Mouse (Mus musculus) adipose tissue, adult 10 weeks (tissue): ENCODE measurements around the gene Anxa11. TPM values are rescaled to one million over a fixed set of nuclear protein-coding genes. Genes with fewer than 3 reads are reported as not detected.

Source experiments
- polyA plus RNA-seq: library from polyadenylated mRNA; stranded (reverse); fragments of 350-450 nt; fragmentation: Illumina TruSeq; extraction: RNeasy Lipid Tissue Mini Kit (QIAGEN cat#74804); gene quantifications from one replicate; pipeline ENCODE4 v1.2.3, GENCODE M21; 2014; ENCODE audit warnings: low read depth, low replicate concordance

Anxa11 gene
- polyA plus RNA-seq = 48.4 TPM

GRCm38 (mm10) chr14:25841991-25842687, at the start of gene Anxa11:
Gene Anxa11, plus strand, starts transcription at chr14:25842156.

GRCm38 (mm10) chr14:25903000-25903399, 61.0 kb downstream of the Anxa11 start, which contains the start of gene Plac9a:
Gene Plac9a, minus strand, starts transcription at chr14:25903100.

GRCm38 (mm10) chr14:25927562-25927881, 85.6 kb downstream of the Anxa11 start, which contains the start of gene Tmem254a:
Gene Tmem254a, minus strand, starts transcription at chr14:25927672.

Other genes with a start within 250 kb of the Anxa11 start
- 16.3 TPM for gene Ppif, start 148.0 kb upstream of the Anxa11 start, polyA plus RNA-seq
- 36.5 TPM for gene Zcchc24, start 73.1 kb upstream of the Anxa11 start, polyA plus RNA-seq
- 24.9 TPM for gene Plac9a, start 60.9 kb downstream of the Anxa11 start, polyA plus RNA-seq
- 16.4 TPM for gene Tmem254a, start 85.5 kb downstream of the Anxa11 start, polyA plus RNA-seq
- 0.45 TPM for gene Cphx1, start 96.1 kb downstream of the Anxa11 start, polyA plus RNA-seq
- 0.34 TPM for gene Duxbl1, start 136.4 kb downstream of the Anxa11 start, polyA plus RNA-seq
- gene Gm9780, start 200.6 kb downstream of the Anxa11 start, polyA plus RNA-seq = 150 TPM
- gene Tmem254c, start 225.2 kb downstream of the Anxa11 start, polyA plus RNA-seq = 169 TPM
- not detected for gene Cphx2, start 239.4 kb downstream of the Anxa11 start, polyA plus RNA-seq
- not detected for gene Cphx3, start 240.1 kb downstream of the Anxa11 start, polyA plus RNA-seq